Mouse (Mus musculus) stomach, postnatal 0 days (tissue): ENCODE measurements around the gene Frmd6. TPM values are rescaled to one million over a fixed set of nuclear protein-coding genes. Genes with fewer than 3 reads are reported as not detected.
A peak's percentile ranks its signal among the peaks of the same experiment; 100 is the strongest.

Experiments used
- ATAC-seq: fragments of 200-750 bp; cut with Nextera tagmentation; 2 replicates; pipeline ENCODE4 v1.8.0; 2017; ENCODE audit not compliant: low FRiP score, low TSS enrichment
- DNase-seq: peaks from one replicate; pipeline ENCODE4 v3.0.0-alpha.2; 2016; ENCODE audit warnings: low spot score
- H3K27ac ChIP-seq: fragments of 300-500 bp; sonication (generic); replicated peaks from 2 replicates; pipeline ENCODE4 v1.5.1; 2014; ENCODE audit warnings: mild to moderate bottlenecking, control low read depth
- H3K27me3 ChIP-seq: fragments of 300-500 bp; sonication (generic); 2 replicates; pipeline ENCODE4 v1.6.1; 2014; ENCODE audit warnings: low read length; ENCODE audit not compliant: control insufficient read depth, insufficient read depth
- H3K36me3 ChIP-seq: fragments of 300-500 bp; sonication (generic); 2 replicates; pipeline ENCODE4 v1.6.1; 2014; ENCODE audit warnings: low read length, mixed read lengths; ENCODE audit not compliant: control insufficient read depth, insufficient read depth
- H3K4me1 ChIP-seq: fragments of 300-500 bp; sonication (generic); replicated peaks from 2 replicates; pipeline ENCODE4 v1.6.1; 2014; ENCODE audit warnings: antibody characterized with exemption; ENCODE audit not compliant: control insufficient read depth, insufficient read depth
- H3K4me2 ChIP-seq: fragments of 300-500 bp; sonication (generic); replicated peaks from 2 replicates; pipeline ENCODE4 v1.6.1; 2014; ENCODE audit warnings: low read depth, mild to moderate bottlenecking, control low read depth, moderate library complexity
- H3K4me3 ChIP-seq: fragments of 300-500 bp; sonication (generic); 2 replicates; pipeline ENCODE4 v1.5.1; 2014; ENCODE audit warnings: low read depth, low read length, control low read depth
- H3K9ac ChIP-seq: fragments of 300-500 bp; sonication (generic); 2 replicates; pipeline ENCODE4 v1.6.1; 2014; ENCODE audit warnings: mild to moderate bottlenecking, low read length, control low read depth, mixed read lengths
- H3K9me3 ChIP-seq: fragments of 300-500 bp; sonication (generic); 2 replicates; pipeline ENCODE4 v1.6.1; 2016; ENCODE audit warnings: low read length; ENCODE audit not compliant: control insufficient read depth
- CTCF ChIP-seq: IDR thresholded peaks from 2 replicates; pipeline ENCODE4 v1.5.1; 2016; ENCODE audit warnings: antibody characterized with exemption, low read depth, mild to moderate bottlenecking, moderate library complexity
- EP300 ChIP-seq: optimal IDR thresholded peaks from 2 replicates; pipeline ENCODE3; 2016; ENCODE audit warnings: antibody characterized with exemption
- WGBS: fragments of 180-500 bp; shearing (Covaris S2); extraction: QIAGEN DNeasy Blood & Tissue Kit; methylation state at CpG from one replicate; pipeline ENCODE4 v1.1.7; 2014; 5-methylcytosine and 5-hydroxymethylcytosine counted together
- polyA plus RNA-seq: library from polyadenylated mRNA; unstranded; fragments of >200 nt; fragmentation: Nextera tagmentation; extraction: Ambion mirVana; gene quantifications from 2 replicates; pipeline ENCODE4 v1.2.1, GENCODE M21; 2015

Frmd6 gene
- polyA plus RNA-seq, 1 experiment from 2014 or later: 17.1 TPM

GRCm38 (mm10) chr12:70937150-70937549 lies 111.8 kb downstream of the Frmd6 start:
- Histone ChIP-seq H3K27me3 (no peaks in the 10 kb centered on the region), H3K9ac (peak overlapping the region; percentile 91), H3K4me3 (peak overlapping the region; percentile 85), H3K4me2 (peak overlapping the region; percentile 47), H3K27ac (peak overlapping the region; percentile 90), H3K36me3 (0 out of 2 replicates have a peak, but pooled peaks cover 3% of the 10 kb centered on the region), H3K4me1 (no peaks in the 10 kb centered on the region), H3K9me3 (no peaks in the 10 kb centered on the region)
- TF ChIP-seq CTCF (no peak), EP300 (no peak)
- peak; percentile 28 for DNase-seq
- WGBS: 29% methylated on average over 9 of the region's 12 CpGs
- ATAC-seq: peak; percentile 12

GRCm38 (mm10) chr12:70937571-70938384 lies 112.5 kb downstream of the Frmd6 start, which contains the start of gene Actr10:
Gene Actr10 (plus strand): TSS chr12:70937857.
- H3K27ac ChIP-seq: peak within 1 kb of the TSS; percentile 90
- peak within 1 kb of the TSS; percentile 67 for H3K4me2 ChIP-seq
- H3K27me3 ChIP-seq: no peaks in the 10 kb centered on the region
- no peaks in the 10 kb centered on the region for H3K4me1 ChIP-seq
- peak; percentile 96 for ATAC-seq
- no peaks in the 10 kb centered on the region for H3K9me3 ChIP-seq
- H3K9ac ChIP-seq: peak within 1 kb of the TSS; percentile 91
- TF ChIP-seq CTCF (no peak), EP300 (no peak)
- H3K4me3 ChIP-seq: peak within 1 kb of the TSS; percentile 85
- peaks cover 8% of the 10 kb centered on the region; the same call in 1 of the 2 replicates for H3K36me3 ChIP-seq
- WGBS: under 1% methylated on average over 57 of the region's 59 CpGs
- DNase-seq: peak; percentile 96

- Histone ChIP-seq H3K4me3 (no peak overlapping the region), H3K9me3 (no peaks in the 10 kb centered on the region), H3K27ac (no peak overlapping the region), H3K27me3 (no peaks in the 10 kb centered on the region), H3K4me2 (no peak overlapping the region), H3K9ac (no peak overlapping the region), H3K4me1 (no peaks in the 10 kb centered on the region), H3K36me3 (peaks cover 14% of the 10 kb centered on the region; the same call in 1 of the 2 replicates)
- ATAC-seq: no peak
- no peak for TF ChIP-seq EP300
- TF ChIP-seq CTCF: no peak
- no peak for DNase-seq
- WGBS: 92% methylated on average over 7 of the region's 7 CpGs
Measured at GRCm38 (mm10) chr12:70940806-70941205, 115.5 kb downstream of the Frmd6 start.

DNA sequence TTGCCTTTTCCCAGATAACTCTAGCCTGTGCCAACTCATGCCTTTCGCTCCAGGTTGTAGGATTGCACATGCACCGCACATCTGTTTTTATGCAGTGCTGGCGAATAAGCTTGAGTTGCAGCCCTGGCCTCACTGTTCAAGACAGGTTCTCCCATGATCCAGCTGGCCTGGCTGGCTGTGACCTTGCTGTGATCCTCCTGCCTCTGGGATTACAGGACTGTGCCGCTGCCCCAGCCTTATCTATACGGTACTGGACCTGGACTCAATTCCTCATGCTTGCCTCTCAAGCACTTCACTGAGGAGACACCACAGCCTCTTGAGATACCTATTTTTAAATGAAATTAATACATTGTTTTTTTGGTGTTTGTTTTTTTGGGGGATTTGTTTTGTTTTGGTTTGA lies 118.9 kb downstream of the Frmd6 start:
- H3K4me2 ChIP-seq: no peak overlapping the region
- WGBS: 90% methylated on average over 5 of the region's 5 CpGs
- no peaks in the 10 kb centered on the region for H3K9me3 ChIP-seq
- ATAC-seq: no peak
- TF ChIP-seq CTCF (no peak), EP300 (no peak)
- no peak overlapping the region for H3K4me3 ChIP-seq
- H3K36me3 ChIP-seq: peaks cover 21% of the 10 kb centered on the region
- no peaks in the 10 kb centered on the region for H3K4me1 ChIP-seq
- no peak for DNase-seq
- H3K27me3 ChIP-seq: no peaks in the 10 kb centered on the region
- H3K27ac ChIP-seq: no peak overlapping the region
- H3K9ac ChIP-seq: no peak overlapping the region

DNA sequence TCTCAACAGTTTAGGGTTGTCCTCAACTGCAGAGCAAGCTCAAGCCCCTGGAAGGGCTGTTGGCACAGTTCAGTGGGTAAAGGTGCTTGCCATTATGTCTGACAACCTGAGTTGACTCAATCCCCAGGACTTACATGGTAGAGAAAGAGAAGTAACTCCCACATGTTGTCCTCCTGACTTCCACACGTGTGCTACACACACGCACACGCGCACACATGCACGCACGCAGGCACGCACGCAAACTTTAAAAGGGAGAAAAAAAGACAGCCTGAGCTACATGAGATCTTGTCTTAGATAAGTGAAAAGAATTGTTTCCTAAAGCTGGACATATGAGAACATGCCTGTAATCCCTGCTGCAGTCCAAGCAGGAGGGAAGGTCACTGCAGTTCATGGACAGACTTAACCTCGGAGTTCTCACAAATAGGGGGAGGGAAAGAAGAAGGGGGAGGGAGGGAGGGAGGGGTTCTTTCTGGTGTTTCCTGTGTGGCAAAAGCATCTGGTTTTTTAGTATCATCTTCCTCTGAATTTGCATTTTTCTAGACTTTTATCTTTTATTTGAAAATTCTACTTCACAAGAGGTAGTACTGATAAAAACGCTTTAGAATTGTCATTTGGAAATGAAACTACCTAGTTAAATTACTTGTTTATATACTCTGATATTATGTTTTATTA lies 121.4 kb downstream of the Frmd6 start:
- H3K27ac ChIP-seq: no peak overlapping the region
- peaks cover 17% of the 10 kb centered on the region for H3K36me3 ChIP-seq
- H3K27me3 ChIP-seq: no peaks in the 10 kb centered on the region
- TF ChIP-seq CTCF (no peak), EP300 (no peak)
- no peaks in the 10 kb centered on the region for H3K9me3 ChIP-seq
- 90% methylated on average over 10 of the region's 10 CpGs for WGBS
- no peak overlapping the region for H3K9ac ChIP-seq
- DNase-seq (no peak), ATAC-seq (no peak)
- H3K4me1 ChIP-seq: no peaks in the 10 kb centered on the region
- H3K4me2 ChIP-seq: no peak overlapping the region
- no peak overlapping the region for H3K4me3 ChIP-seq

Other genes starting within 250 kb of the Frmd6 start
- gene Actr10, start 112.3 kb downstream of the Frmd6 start, polyA plus RNA-seq: 193 and 199 TPM in 2 replicates
- 469 and 479 TPM in 2 replicates for gene Psma3, start 149.1 kb downstream of the Frmd6 start, polyA plus RNA-seq
- gene Arid4a, start 190.5 kb downstream of the Frmd6 start, polyA plus RNA-seq: 22.4 and 23.3 TPM in 2 replicates